Mouse (Mus musculus): ENCODE data around the gene Scrn2. TPM values are rescaled to one million over a fixed set of nuclear protein-coding genes. Genes with fewer than 3 reads are reported as not detected.

Scrn2 gene
- polyA plus RNA-seq, 1 experiment = 10.0 TPM

DNA sequence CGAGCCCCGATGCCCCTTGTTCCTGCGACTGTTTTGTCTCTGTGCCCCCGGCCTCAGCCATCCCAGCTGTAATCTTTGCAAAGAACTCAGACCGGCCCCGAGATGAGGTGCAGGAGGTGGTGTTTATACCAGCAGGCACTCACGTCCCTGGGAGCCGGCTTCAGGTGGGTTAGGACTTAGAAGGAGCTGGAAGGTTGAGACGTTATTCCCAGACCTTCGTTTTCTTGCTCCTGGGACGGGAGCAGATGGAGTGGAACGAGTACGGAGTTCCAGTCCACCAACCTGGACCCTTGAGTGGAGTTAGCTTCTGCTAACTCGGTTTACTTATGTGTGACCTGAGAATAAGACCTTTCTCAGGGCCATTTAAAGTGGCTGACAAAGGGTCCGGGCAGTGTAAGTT, 688 bp downstream of the Scrn2 start:
- Histone ChIP-seq H3K4me3 (ENCODE audit: extremely low read depth, insufficient read depth, insufficient read length) (peak overlapping the region; percentile 84; the same call in 1 of the 2 replicates), H3K36me3 (ENCODE audit: control insufficient read depth, insufficient read depth, low read length) (no peaks in the 10 kb centered on the region), H3K4me1 (ENCODE audit: control insufficient read depth, insufficient read depth, insufficient read length) (peaks cover 7% of the 10 kb centered on the region; the same call in 1 of the 2 replicates), H3K27ac (ENCODE audit: insufficient read depth, low read length) (no peak overlapping the region), H3K27me3 (ENCODE audit: control insufficient read depth, insufficient read depth, low read length) (no peaks in the 10 kb centered on the region)
- no peak for DNase-seq (ENCODE audit: low read depth in 1 of 2, low spot score in 2 of 2)
- WGBS = 20% methylated on average over 15 of the region's 15 CpGs
- no peak for TF ChIP-seq POLR2A (IDR thresholded peaks at IDR 0.05; ENCODE audit: low read depth, low read length)
- TF ChIP-seq CTCF (IDR thresholded peaks at IDR 0.05; ENCODE audit: extremely low read depth, insufficient read depth, insufficient read length, insufficient replicate concordance) = no peak

DNA sequence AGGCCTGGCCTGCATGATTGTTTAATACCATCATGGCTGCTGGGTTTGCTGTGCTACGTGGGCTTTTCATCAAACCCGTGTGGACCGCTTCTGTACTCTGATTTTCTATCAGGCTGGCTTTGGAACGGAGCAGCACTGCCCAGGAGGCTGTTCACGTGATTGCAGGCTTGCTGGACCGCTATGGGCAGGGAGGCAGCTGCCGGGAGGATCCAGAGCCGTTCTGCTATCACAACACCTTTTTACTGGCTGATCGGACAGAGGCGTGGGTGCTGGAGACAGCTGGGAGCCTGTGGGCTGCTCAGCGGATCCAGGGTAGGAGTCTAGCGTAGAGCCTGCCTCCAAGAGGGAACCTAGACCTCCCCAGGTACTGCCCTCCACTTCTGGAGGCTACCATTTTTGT, 2.2 kb downstream of the Scrn2 start:
- Histone ChIP-seq H3K4me3 (ENCODE audit: extremely low read depth, insufficient read depth, insufficient read length) (no peak overlapping the region), H3K27me3 (ENCODE audit: control insufficient read depth, insufficient read depth, low read length) (no peaks in the 10 kb centered on the region), H3K4me1 (ENCODE audit: control insufficient read depth, insufficient read depth, insufficient read length) (peaks cover 5% of the 10 kb centered on the region; the same call in 1 of the 2 replicates), H3K36me3 (ENCODE audit: control insufficient read depth, insufficient read depth, low read length) (no peaks in the 10 kb centered on the region), H3K27ac (ENCODE audit: insufficient read depth, low read length) (no peak overlapping the region)
- 93% methylated on average over 12 of the region's 12 CpGs for WGBS
- TF ChIP-seq POLR2A (IDR thresholded peaks at IDR 0.05; ENCODE audit: low read depth, low read length) = no peak
- TF ChIP-seq CTCF (IDR thresholded peaks at IDR 0.05; ENCODE audit: extremely low read depth, insufficient read depth, insufficient read length, insufficient replicate concordance) = no peak
- no peak for DNase-seq (ENCODE audit: low read depth in 1 of 2, low spot score in 2 of 2)

DNA sequence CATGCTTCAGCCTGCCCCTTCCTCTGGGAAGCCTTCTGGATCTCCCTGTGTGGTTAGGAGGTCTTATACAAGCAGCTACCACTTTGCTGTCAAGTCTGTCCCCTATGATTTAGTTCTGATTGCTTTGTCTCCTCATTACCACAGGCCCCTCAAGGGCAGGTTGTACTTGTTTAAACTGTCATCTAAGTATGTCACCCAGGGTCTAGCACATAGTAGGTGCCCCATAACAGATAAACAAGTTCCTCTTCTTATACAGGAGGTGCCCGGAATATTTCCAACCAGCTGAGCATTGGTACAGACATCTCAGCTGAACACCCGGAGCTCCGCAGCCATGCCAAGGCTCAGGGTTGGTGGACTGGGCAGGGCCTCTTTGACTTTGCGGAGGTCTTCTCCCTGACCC, 2.8 kb downstream of the Scrn2 start:
- WGBS = 93% methylated on average over 4 of the region's 4 CpGs
- Histone ChIP-seq H3K4me3 (ENCODE audit: extremely low read depth, insufficient read depth, insufficient read length) (no peak overlapping the region), H3K27ac (ENCODE audit: insufficient read depth, low read length) (no peak overlapping the region), H3K4me1 (ENCODE audit: control insufficient read depth, insufficient read depth, insufficient read length) (peaks cover 5% of the 10 kb centered on the region; the same call in 1 of the 2 replicates), H3K27me3 (ENCODE audit: control insufficient read depth, insufficient read depth, low read length) (no peaks in the 10 kb centered on the region), H3K36me3 (ENCODE audit: control insufficient read depth, insufficient read depth, low read length) (no peaks in the 10 kb centered on the region)
- TF ChIP-seq CTCF (IDR thresholded peaks at IDR 0.05; ENCODE audit: extremely low read depth, insufficient read depth, insufficient read length, insufficient replicate concordance) (no peak), POLR2A (IDR thresholded peaks at IDR 0.05; ENCODE audit: low read depth, low read length) (no peak)
- no peak for DNase-seq (ENCODE audit: low read depth in 1 of 2, low spot score in 2 of 2)

DNA sequence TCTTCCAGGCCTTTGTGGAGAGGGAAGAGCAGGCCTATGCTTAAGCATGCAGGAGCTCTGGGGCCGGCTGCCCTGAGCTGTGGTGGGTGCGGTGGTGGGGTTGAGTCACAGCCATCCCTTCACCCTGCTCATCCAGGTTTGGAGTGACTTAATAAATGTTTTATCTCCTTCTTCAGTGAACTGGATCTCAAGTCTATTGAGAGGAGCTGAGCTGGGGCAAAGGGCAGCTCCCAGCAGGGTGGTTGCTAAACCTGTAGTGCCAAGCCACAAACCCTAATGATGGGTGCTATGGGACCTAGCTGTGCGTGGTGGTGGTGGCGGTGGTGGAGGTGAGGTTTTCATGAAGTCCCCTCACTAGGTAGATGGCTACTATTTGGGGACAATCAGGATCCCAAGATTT, 4.0 kb downstream of the Scrn2 start:
- H3K4me3 ChIP-seq (ENCODE audit: extremely low read depth, insufficient read depth, insufficient read length) = no peak overlapping the region
- peaks cover 5% of the 10 kb centered on the region; the same call in 1 of the 2 replicates for H3K4me1 ChIP-seq (ENCODE audit: control insufficient read depth, insufficient read depth, insufficient read length)
- TF ChIP-seq CTCF (IDR thresholded peaks at IDR 0.05; ENCODE audit: extremely low read depth, insufficient read depth, insufficient read length, insufficient replicate concordance) (no peak), POLR2A (IDR thresholded peaks at IDR 0.05; ENCODE audit: low read depth, low read length) (no peak)
- H3K36me3 ChIP-seq (ENCODE audit: control insufficient read depth, insufficient read depth, low read length) = no peaks in the 10 kb centered on the region
- 88% methylated on average over 4 of the region's 4 CpGs for WGBS
- no peaks in the 10 kb centered on the region for H3K27me3 ChIP-seq (ENCODE audit: control insufficient read depth, insufficient read depth, low read length)
- H3K27ac ChIP-seq (ENCODE audit: insufficient read depth, low read length) = no peak overlapping the region
- no peak for DNase-seq (ENCODE audit: low read depth in 1 of 2, low spot score in 2 of 2)

DNA sequence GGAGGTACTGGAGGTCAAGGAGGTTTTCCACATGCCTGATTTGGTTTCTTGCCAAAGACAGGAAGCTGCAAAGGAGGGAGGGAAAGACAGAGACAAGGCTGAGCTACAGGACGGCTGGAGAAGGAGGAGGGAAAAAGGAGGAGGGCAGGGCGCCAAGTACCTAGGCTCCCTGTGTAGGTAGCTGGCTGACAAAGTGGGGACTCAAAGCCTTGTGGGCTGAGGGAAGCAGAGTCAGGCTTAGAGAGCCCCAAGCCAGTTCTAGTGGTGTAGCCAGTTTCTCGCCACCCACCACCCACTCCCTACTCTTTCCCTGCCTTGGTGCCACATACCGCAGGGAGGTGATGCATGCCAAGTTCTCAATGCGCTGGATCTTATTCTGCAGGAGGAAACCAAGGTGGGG, 6.4 kb downstream of the Scrn2 start:
- no peak for DNase-seq (ENCODE audit: low read depth in 1 of 2, low spot score in 2 of 2)
- Histone ChIP-seq H3K36me3 (ENCODE audit: control insufficient read depth, insufficient read depth, low read length) (no peaks in the 10 kb centered on the region), H3K27me3 (ENCODE audit: control insufficient read depth, insufficient read depth, low read length) (no peaks in the 10 kb centered on the region), H3K4me3 (ENCODE audit: extremely low read depth, insufficient read depth, insufficient read length) (no peak overlapping the region), H3K4me1 (ENCODE audit: control insufficient read depth, insufficient read depth, insufficient read length) (peaks cover 2% of the 10 kb centered on the region; the same call in 1 of the 2 replicates), H3K27ac (ENCODE audit: insufficient read depth, low read length) (no peak overlapping the region)
- WGBS = 92% methylated on average over 5 of the region's 5 CpGs
- TF ChIP-seq CTCF (IDR thresholded peaks at IDR 0.05; ENCODE audit: extremely low read depth, insufficient read depth, insufficient read length, insufficient replicate concordance) = no peak
- no peak for TF ChIP-seq POLR2A (IDR thresholded peaks at IDR 0.05; ENCODE audit: low read depth, low read length)

DNA sequence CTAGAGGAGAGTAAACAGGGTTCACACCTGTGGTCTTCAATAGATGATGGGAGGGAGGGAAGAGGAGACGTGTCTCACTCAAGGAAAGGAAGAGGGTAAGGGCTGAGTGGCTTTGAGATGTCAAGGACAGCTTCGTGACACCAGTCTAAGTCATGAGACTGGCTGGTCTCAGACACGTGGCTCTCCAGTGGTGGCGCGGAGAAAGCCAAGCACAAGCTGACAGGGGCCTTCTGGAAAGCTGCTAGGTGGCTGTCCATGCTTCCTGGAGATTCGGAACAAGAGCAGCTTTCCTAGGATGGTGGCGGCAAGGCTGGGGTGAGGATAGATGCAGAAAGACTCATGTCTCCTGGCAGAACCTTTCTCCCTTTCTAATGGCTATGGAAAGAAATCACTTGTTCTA, 9.1 kb downstream of the Scrn2 start:
- Histone ChIP-seq H3K27me3 (ENCODE audit: control insufficient read depth, insufficient read depth, low read length) (no peaks in the 10 kb centered on the region), H3K4me3 (ENCODE audit: extremely low read depth, insufficient read depth, insufficient read length) (no peak overlapping the region), H3K36me3 (ENCODE audit: control insufficient read depth, insufficient read depth, low read length) (no peaks in the 10 kb centered on the region), H3K4me1 (ENCODE audit: control insufficient read depth, insufficient read depth, insufficient read length) (peaks cover 2% of the 10 kb centered on the region; the same call in 1 of the 2 replicates), H3K27ac (ENCODE audit: insufficient read depth, low read length) (no peak overlapping the region)
- no peak for DNase-seq (ENCODE audit: low read depth in 1 of 2, low spot score in 2 of 2)
- TF ChIP-seq POLR2A (IDR thresholded peaks at IDR 0.05; ENCODE audit: low read depth, low read length) = no peak
- no peak for TF ChIP-seq CTCF (IDR thresholded peaks at IDR 0.05; ENCODE audit: extremely low read depth, insufficient read depth, insufficient read length, insufficient replicate concordance)
- 82% methylated on average over 7 of the region's 7 CpGs for WGBS

DNA sequence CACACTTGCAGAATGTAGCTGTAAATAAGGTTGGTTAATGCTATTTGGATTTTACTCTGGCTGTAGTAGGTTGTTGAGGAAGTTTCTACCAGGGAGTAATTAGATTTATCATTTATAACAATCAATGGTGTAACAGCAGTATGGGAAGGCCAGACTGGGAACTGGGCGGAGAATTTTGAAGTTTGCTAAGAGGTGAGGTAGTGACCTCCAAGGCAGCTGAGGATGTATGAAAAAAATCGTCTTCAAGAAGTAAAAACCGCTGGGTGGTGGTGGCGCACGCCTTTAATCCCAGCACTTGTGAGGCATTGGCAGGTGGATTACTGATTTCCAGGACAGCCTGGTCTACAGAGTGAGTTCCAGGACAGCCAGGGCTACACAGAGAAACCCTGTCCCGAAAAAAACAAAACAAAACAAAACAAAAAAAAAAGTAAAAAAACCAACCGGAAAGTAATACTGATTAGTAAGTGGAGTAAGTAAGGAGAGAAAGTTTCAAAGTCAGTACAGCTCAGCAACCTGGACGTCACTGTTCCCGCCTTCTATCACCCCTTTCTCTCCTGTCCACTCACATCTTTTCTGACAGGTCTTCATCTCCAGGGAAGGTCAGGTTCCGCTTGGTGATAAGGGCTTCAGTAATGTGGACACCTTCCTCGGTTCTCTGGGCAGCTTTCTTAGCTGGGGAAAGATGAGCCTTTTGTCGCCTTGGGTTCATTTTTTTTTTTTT, 10.7 kb downstream of the Scrn2 start:
- Histone ChIP-seq H3K27ac (ENCODE audit: insufficient read depth, low read length) (no peak overlapping the region), H3K4me1 (ENCODE audit: control insufficient read depth, insufficient read depth, insufficient read length) (peaks cover 2% of the 10 kb centered on the region; the same call in 1 of the 2 replicates), H3K4me3 (ENCODE audit: extremely low read depth, insufficient read depth, insufficient read length) (no peak overlapping the region), H3K27me3 (ENCODE audit: control insufficient read depth, insufficient read depth, low read length) (no peaks in the 10 kb centered on the region), H3K36me3 (ENCODE audit: control insufficient read depth, insufficient read depth, low read length) (no peaks in the 10 kb centered on the region; the same call in none of the 2 replicates)
- TF ChIP-seq CTCF (IDR thresholded peaks at IDR 0.05; ENCODE audit: extremely low read depth, insufficient read depth, insufficient read length, insufficient replicate concordance) (no peak), POLR2A (IDR thresholded peaks at IDR 0.05; ENCODE audit: low read depth, low read length) (no peak)
- DNase-seq (ENCODE audit: low read depth in 1 of 2, low spot score in 2 of 2) = no peak
- 42% methylated on average over 12 of the region's 12 CpGs for WGBS

Data from spleen, adult 2 months (tissue).